Mouse (Mus musculus) spleen, adult 2 months (tissue): ENCODE results near the gene Gatad2a.

Experiments
- CTCF ChIP-seq: fragments of 200-500 bp; IDR thresholded peaks from 2 replicates; pipeline ENCODE4 v1.5.1; 2011; ENCODE audit warnings: mild to moderate bottlenecking, inconsistent platforms; ENCODE audit not compliant: insufficient read depth, insufficient read length, insufficient replicate concordance; ENCODE audit errors: extremely low read depth
- POLR2A ChIP-seq: fragments of 200-500 bp; IDR thresholded peaks from 2 replicates; pipeline ENCODE4 v1.6.1; 2011; ENCODE audit warnings: low read depth, low read length, inconsistent platforms

DNA sequence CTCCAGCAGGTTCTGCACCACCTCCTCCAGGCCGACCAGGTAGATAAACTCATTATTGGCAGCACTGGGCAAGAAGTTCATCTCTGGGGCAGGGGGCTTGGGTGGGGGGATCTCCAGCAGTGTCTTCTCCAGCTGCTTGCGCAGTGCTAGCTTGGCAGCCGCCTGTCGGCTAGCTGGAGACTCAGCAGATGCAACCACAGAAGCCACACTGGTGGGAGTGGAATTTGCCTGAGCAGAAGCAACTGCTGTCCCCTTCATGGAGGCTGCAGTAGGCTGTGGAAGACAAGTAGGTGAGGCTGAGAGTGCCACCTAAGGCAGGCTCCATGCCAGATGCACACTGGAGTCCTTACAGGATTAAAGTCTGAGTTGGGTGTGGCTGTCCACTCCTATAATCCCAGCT lies 81.7 kb downstream of the Gatad2a start:
- TF ChIP-seq CTCF: no peak
- TF ChIP-seq POLR2A: no peak
